ENCODE assay signal across 16 mouse cellular contexts in genomic region chr1:42865986-42866385, GRCm38 (mm10). TPM values are rescaled to one million over a fixed set of nuclear protein-coding genes. Genes with fewer than 3 reads are reported as not detected.
DNase-seq lines count a peak whose midpoint lies in the region; ATAC-seq and TF ChIP-seq lines count a peak whose summit lies in the region.
"Had no signal": no experiment of that assay in that cellular context is flagged by ENCODE, and none has a peak within 500 bp of the region (broad histone marks: within the 10 kb centered on the region; RNA-seq: fewer than 3 reads in every experiment).

No protein-coding gene starts in this region.

- TF ChIP-seq POLR2A in thymus, adult 2 months (IDR thresholded peaks at IDR 0.05; ENCODE audit: control insufficient read depth, extremely low read depth, insufficient read depth, low read length, poor library complexity) = no peak

- H3K4me2 ChIP-seq in neural tube, embryonic 14.5 days (ENCODE audit: low read depth, low read length) = no peak overlapping the region

- no peak overlapping the region for H3K4me3 ChIP-seq in neural tube, embryonic 14.5 days (ENCODE audit: low read depth, low read length)
- no peak overlapping the region for H3K4me3 ChIP-seq in thymus, adult 2 months (ENCODE audit: control insufficient read depth, insufficient read depth, low read length)
- H3K4me3 ChIP-seq: embryonic facial prominence, embryonic 10.5 days; erythroblast, embryonic 14.5 days; midbrain, embryonic 10.5 days had no signal

- WGBS in neural tube, embryonic 14.5 days = 93% methylated on average over 4 of the region's 4 CpGs
- 97% methylated on average over 4 of the region's 4 CpGs for WGBS in thymus, adult 2 months

- H3K27me3 ChIP-seq in neural tube, embryonic 14.5 days (ENCODE audit: control insufficient read depth, insufficient read depth, low read length) = no peaks in the 10 kb centered on the region
- H3K27me3 ChIP-seq in thymus, adult 2 months (ENCODE audit: control insufficient read depth, insufficient read depth, low read length) = no peaks in the 10 kb centered on the region

- H3K36me3 ChIP-seq in neural tube, embryonic 14.5 days (ENCODE audit: control insufficient read depth, insufficient read depth, low read length) = no peaks in the 10 kb centered on the region
- peaks cover 6% of the 10 kb centered on the region; the same call in 1 of the 2 replicates for H3K36me3 ChIP-seq in thymus, adult 2 months (ENCODE audit: control insufficient read depth, insufficient read depth, low read length)

- no peak overlapping the region for H3K9ac ChIP-seq in neural tube, embryonic 14.5 days (replicated peaks; ENCODE audit: low read depth, low read length)
- H3K9ac ChIP-seq: liver, embryonic 14.5 days had no signal

- TF ChIP-seq CTCF in thymus, adult 2 months (IDR thresholded peaks at IDR 0.05; ENCODE audit: borderline replicate concordance, control insufficient read depth, extremely low read depth, insufficient read depth, low read length, poor library complexity) = no peak

- no peaks in the 10 kb centered on the region for H3K9me3 ChIP-seq in neural tube, embryonic 14.5 days (ENCODE audit: control insufficient read depth, low read length)
- H3K9me3 ChIP-seq: embryonic facial prominence, embryonic 10.5 days; midbrain, embryonic 10.5 days had no signal

- H3K4me1 ChIP-seq in neural tube, embryonic 14.5 days (ENCODE audit: control insufficient read depth, insufficient read depth, low read length) = no peaks in the 10 kb centered on the region
- no peaks in the 10 kb centered on the region; the same call in 1 of the 2 replicates for H3K4me1 ChIP-seq in thymus, adult 2 months (replicated peaks; ENCODE audit: control insufficient read depth, insufficient read depth, low read length)
- H3K4me1 ChIP-seq: embryonic facial prominence, embryonic 10.5 days; midbrain, embryonic 10.5 days had no signal

- H3K27ac ChIP-seq in neural tube, embryonic 14.5 days (ENCODE audit: low read depth, low read length) = no peak overlapping the region
- no peak overlapping the region for H3K27ac ChIP-seq in thymus, adult 2 months (ENCODE audit: control insufficient read depth, insufficient read depth, low read length)
- H3K27ac ChIP-seq: hindbrain, postnatal 0 days; liver, embryonic 14.5 days; midbrain, embryonic 10.5 days had no signal

- ATAC-seq in neural tube, embryonic 14.5 days (ENCODE audit: low read depth) = 0 out of 2 replicates have a peak, but pooled peaks have one; percentile 7
- ATAC-seq in granulocyte monocyte progenitor cell, adult 5-6 weeks (replicated peaks; ENCODE audit: poor library complexity, severe bottlenecking) = peak; percentile 99

- DNase-seq in neural tube, embryonic 10.5 days (ENCODE audit: extremely low spot score, low spot score) = no peak
- peak; percentile 41 for DNase-seq in lung, postnatal 25 days (ENCODE audit: low spot score)
- no peak for DNase-seq in embryo, embryonic 9.5 days (ENCODE audit: extremely low spot score)
- DNase-seq in heart, postnatal 4 days = no peak
- DNase-seq in thymus, adult 2 months = no peak
- DNase-seq: cerebellum, postnatal 10 days; heart, postnatal 14 days; kidney, adult 2 months; kidney, postnatal 36 days had no signal

RNA-seq across cellular contexts. Expression of gene Mrps9, which starts 15.0 kb away (rescaled TPM):
- 35.8 and 41.4 TPM in 2 replicates for polyA plus RNA-seq in neural tube, embryonic 14.5 days (2014; fragmentation: Nextera tagmentation; extraction: Ambion mirVana)
- 77.7 and 91.8 TPM in 2 replicates for total RNA-seq in granulocyte monocyte progenitor cell, adult 5-6 weeks (2014; fragmentation: Nextera tagmentation)
- total RNA-seq in granulocyte monocyte progenitor cell, adult 5-6 weeks (2017) = 83.1 and 85.3 TPM in 2 replicates
- 10 to 100 TPM; 90.6 to 95.1 TPM for total RNA-seq in heart, postnatal 4 days (2021)
- polyA plus RNA-seq in thymus, adult 2 months (2012; rRNA removed) = 27.7 and 37.1 TPM in 2 replicates
